Mouse (Mus musculus): Measurements from ENCODE around the gene Gm5065. TPM values are rescaled to one million over a fixed set of nuclear protein-coding genes. Genes with fewer than 3 reads are reported as not detected.

Gene Gm5065
- polyA plus RNA-seq (2012; rRNA removed) = not detected in 2 replicates

DNA sequence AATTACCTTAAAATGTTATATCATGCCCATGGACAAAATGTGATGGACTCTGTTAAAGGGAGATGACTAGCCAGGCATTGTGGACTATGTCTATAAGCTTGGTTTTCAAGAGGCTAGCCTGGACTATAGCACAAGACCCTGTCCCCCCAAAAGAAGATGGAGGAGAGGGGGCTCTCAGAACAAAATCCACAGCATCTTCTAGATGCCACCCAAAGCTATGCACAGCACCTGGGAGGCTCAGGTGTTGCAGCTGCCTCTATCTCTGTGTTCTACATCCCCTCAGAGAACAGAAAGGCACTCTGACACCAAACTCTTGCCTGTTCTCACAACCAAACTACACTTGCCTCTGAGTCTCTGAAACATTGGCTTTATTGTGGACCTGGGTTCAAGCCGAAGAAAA, at the start of gene Gm5065:
Gene Gm5065, plus strand, starts transcription at position 301 of the 400 bp plus-strand sequence.
- DNase-seq (ENCODE audit: low read depth) = no peak

DNA sequence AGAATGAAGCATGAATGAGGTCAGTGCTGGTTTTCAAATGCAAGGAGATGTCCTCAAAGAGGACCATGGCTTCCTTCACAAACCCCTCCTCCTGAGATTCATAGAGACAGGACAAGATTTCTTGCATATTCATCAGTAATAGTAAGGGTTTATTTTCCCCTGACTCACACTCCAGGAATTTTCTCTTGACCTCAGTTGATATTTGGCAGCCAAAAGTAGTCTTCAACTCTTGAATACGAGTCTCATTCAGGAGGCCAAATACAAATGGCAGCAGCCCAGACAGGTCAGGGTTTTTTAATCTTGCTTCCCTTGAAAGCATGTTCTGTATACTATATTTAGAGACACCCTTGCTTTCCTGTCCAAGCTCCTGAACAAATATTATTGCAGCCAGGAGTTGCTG, 22.8 kb upstream of the Gm5065 start:
- DNase-seq (ENCODE audit: low read depth) = no peak

DNA sequence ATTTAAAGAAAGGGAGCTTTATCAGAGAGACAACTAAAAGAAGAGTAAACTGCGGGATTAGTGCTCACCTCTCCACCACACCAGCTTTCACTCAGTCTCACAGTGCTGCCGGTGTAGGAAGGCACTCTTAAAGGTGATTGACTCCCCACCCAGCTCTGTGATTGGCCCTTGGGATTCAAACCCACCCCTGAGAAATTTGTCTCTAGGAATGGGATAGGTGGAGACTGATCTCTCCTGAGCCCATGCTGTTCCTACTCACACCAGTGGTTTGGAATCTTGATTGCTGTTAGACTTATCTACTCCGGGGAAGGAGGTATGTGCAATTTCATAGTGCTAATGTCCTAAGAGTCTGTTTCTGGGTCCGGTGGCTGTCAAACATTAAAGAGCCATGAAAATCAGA, 598 bp downstream of the Gm5065 start, which contains the start of gene Nlrp2:
Gene Nlrp2, minus strand, starts transcription at position 101 of the 400 bp plus-strand sequence.
- no peak for DNase-seq (ENCODE audit: low read depth)

DNA sequence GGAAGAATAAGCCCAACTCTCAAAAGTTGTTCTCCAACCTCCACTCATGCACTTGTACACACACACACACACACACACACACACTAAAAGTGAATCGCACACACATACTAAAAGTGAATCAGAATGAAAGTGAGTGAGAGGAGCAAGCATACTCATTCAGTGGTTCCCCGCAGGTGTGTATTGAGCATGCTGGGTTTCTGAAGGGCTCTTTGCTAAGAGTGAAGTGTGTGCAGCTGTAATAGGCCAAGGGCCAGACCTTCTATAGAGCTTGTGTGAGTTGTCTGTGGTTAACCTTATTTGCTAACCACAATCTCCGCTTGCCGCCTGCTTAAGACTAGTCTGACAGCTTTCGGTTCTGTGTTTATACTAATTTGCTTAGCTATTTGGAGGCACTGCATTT, 13.3 kb downstream of the Gm5065 start:
- DNase-seq (ENCODE audit: low read depth) = no peak

DNA sequence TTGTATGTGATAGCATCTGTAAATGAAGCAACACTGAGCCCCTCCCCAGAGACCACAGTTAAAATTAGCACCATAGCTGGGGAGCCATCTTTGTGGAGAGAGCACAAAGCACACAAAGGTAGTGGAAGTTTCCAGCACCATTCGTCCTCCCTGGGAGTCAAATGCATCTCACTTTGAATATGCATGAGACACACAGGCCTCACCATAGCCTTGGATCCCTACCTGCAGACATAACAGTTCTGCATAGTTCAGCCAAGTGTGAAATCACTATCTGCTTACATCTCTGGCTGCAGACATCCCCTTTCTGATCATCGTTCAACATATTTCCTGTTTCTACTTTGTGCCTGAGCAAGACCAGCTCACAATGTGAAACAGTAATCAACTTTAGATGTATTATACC, 16.4 kb downstream of the Gm5065 start:
- DNase-seq (ENCODE audit: low read depth) = no peak

DNA sequence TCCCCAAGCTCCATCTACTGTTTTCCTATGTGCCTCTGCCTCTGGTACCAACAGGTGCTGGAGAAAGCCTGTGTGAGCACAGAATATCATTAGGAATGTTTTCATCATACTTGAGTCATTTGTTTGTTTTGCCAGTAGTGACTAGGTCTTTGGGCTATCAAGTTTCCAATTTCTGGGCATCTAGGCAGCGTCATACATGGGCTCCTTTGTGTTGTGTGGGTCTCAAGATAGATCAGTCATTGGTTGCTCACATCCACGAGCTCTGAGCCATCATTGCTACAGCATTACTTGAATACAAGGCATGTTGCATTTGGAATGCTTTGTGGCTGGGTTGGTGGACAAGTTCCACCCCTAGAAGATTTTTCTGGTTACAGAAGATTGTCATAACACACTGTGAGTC, 55.9 kb downstream of the Gm5065 start:
- DNase-seq (ENCODE audit: low read depth) = no peak

Other genes starting within 250 kb of the Gm5065 start
- not detected in 2 replicates for gene Rfpl4, start 233.6 kb upstream of the Gm5065 start, polyA plus RNA-seq (2012; rRNA removed)
- gene Rasl2-9, start 224.6 kb upstream of the Gm5065 start, polyA plus RNA-seq (2012; rRNA removed) = 1.3 and 1.5 TPM in 2 replicates
- gene Vmn1r55, start 200.9 kb upstream of the Gm5065 start, polyA plus RNA-seq (2012; rRNA removed) = not detected in 2 replicates
- gene Vmn1r56, start 153.8 kb upstream of the Gm5065 start, polyA plus RNA-seq (2012; rRNA removed) = not detected in 2 replicates
- gene Vmn1r57, start 132.0 kb upstream of the Gm5065 start, polyA plus RNA-seq (2012; rRNA removed) = not detected in 2 replicates
- not detected in 2 replicates for gene Nlrp2, start 498 bp downstream of the Gm5065 start, polyA plus RNA-seq (2012; rRNA removed)
- gene Vmn1r58, start 62.9 kb downstream of the Gm5065 start, polyA plus RNA-seq (2012; rRNA removed) = not detected in 2 replicates
- not detected in 2 replicates for gene Vmn1r59, start 106.2 kb downstream of the Gm5065 start, polyA plus RNA-seq (2012; rRNA removed)
- gene Vmn2r28, start 143.4 kb downstream of the Gm5065 start, polyA plus RNA-seq (2012; rRNA removed) = not detected in 2 replicates
- not detected in 2 replicates for gene Vmn1r60, start 196.8 kb downstream of the Gm5065 start, polyA plus RNA-seq (2012; rRNA removed)

Measured in gonadal fat pad, adult 2 months (tissue).